Mouse (Mus musculus): ENCODE data around the gene Gm5431.
"Not testable (repeated sequence)": the region's sequence is repeated elsewhere in the genome, so short reads cannot be mapped to it uniquely, and the experiment has no call there.

DNA sequence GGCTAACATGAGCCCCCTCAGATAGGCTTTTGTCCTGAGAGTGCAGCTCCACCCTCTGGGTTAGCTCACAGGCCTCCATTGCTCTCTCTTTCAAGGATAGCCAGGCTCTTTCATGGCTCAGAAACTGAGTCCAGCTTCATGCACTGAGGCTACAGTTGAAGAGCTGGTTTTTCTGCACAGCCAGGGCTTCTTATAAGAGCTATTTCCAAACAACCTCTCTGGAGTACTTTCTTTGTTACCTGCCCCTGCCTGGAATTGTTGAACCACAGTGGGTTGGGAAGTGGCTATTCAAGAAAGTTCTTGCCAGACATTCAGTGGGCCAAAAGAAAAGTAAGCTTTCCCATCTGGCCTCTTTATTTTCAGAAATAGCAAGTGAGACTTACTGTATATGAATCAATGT, 37.3 kb upstream of the Gm5431 start:
- not testable (repeated sequence) for TF ChIP-seq GATA1, TAL1 (IDR thresholded peaks at IDR 0.05; ENCODE audit: low read length)
